ENCODE assay signal across 8 mouse cellular contexts in the genomic region with DNA sequence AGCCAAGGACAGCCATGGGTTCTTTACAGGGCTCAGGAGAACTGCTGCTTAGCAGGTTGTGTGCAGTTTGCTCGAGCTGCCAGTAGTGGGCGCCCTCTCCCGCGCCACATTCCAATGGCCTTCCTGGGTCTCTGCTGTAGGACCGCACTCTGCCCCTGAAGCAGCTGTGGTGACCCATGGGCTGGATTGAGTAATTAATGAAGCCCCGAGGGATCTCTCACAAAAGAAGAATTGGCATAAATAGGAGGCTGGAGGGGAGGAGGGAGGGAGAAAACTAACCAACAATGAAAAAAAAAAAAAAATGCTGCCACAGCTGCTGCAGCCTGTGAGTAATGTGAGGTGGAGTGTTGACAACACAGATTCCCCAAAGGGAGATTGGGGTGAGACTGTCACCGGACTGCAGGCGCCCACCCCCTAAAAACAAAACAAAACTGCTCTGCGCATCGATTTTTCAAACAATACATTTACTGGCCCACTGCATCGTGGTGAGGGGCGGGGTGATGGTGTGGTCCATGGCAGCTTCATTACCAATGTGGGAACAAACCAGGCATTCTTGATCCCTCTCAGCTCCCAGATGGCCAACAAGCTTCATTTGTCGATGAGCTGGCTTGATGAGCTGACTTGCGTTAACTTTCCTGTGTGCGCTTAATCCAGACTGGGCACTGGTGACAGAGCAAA. TPM values are rescaled to one million over a fixed set of nuclear protein-coding genes. Genes with fewer than 3 reads are reported as not detected.
DNase-seq lines count a peak whose midpoint lies in the region; ATAC-seq and TF ChIP-seq lines count a peak whose summit lies in the region.
"Had no signal": no experiment of that assay in that cellular context is flagged by ENCODE, and none has a peak within 500 bp of the region (broad histone marks: within the 10 kb centered on the region; RNA-seq: fewer than 3 reads in every experiment).

No protein-coding gene starts in this region.

- no peak for TF ChIP-seq POLR2A in testis, adult 2 months (IDR thresholded peaks at IDR 0.05; ENCODE audit: control insufficient read depth, low read depth, low read length)

- no peak overlapping the region for H3K9ac ChIP-seq in forebrain, postnatal 0 days
- H3K9ac ChIP-seq in hindbrain, postnatal 0 days (replicated peaks; ENCODE audit: low read length), result no peak overlapping the region
- no peak overlapping the region for H3K9ac ChIP-seq in midbrain, embryonic 11.5 days (ENCODE audit: low read length)
- H3K9ac ChIP-seq: lung, embryonic 15.5 days had no signal

- no peak overlapping the region for H3K4me3 ChIP-seq in forebrain, postnatal 0 days (ENCODE audit: low read depth, low read length)
- H3K4me3 ChIP-seq in hindbrain, postnatal 0 days (ENCODE audit: low read length), result no peak overlapping the region
- H3K4me3 ChIP-seq in midbrain, embryonic 11.5 days (ENCODE audit: low read depth, low read length), result no peak overlapping the region
- no peak overlapping the region for H3K4me3 ChIP-seq in testis, adult 2 months (ENCODE audit: control insufficient read depth, low read depth, low read length)
- H3K4me3 ChIP-seq: lung, embryonic 15.5 days had no signal

- ATAC-seq in forebrain, postnatal 0 days, result peak; percentile 63
- peak; percentile 74 for ATAC-seq in hindbrain, postnatal 0 days
- peak; percentile 82 for ATAC-seq in midbrain, embryonic 11.5 days (ENCODE audit: low FRiP score)

- H3K4me2 ChIP-seq in forebrain, postnatal 0 days (ENCODE audit: low read depth), result no peak overlapping the region
- H3K4me2 ChIP-seq in hindbrain, postnatal 0 days (ENCODE audit: low read depth, low read length), result no peak overlapping the region
- H3K4me2 ChIP-seq in midbrain, embryonic 11.5 days, result no peak overlapping the region
- H3K4me2 ChIP-seq: lung, embryonic 15.5 days had no signal

- no peaks in the 10 kb centered on the region for H3K27me3 ChIP-seq in forebrain, postnatal 0 days (ENCODE audit: insufficient read depth, low read length)
- no peaks in the 10 kb centered on the region for H3K27me3 ChIP-seq in hindbrain, postnatal 0 days (ENCODE audit: insufficient read depth, low read length)
- no peaks in the 10 kb centered on the region for H3K27me3 ChIP-seq in midbrain, embryonic 11.5 days (ENCODE audit: control insufficient read depth, insufficient read depth, low read length)
- no peaks in the 10 kb centered on the region for H3K27me3 ChIP-seq in testis, adult 2 months (ENCODE audit: control insufficient read depth, insufficient read depth, low read length)
- H3K27me3 ChIP-seq: lung, embryonic 15.5 days had no signal

- peak; percentile 14 for DNase-seq in urinary bladder, postnatal 14 days (ENCODE audit: low spot score)
- no peak for DNase-seq in urinary bladder, adult 18-20 months (ENCODE audit: low spot score in 2 of 2)
- DNase-seq in adrenal gland, postnatal 36 days, result peak; percentile 56 to 67
- DNase-seq in forebrain, postnatal 0 days, result peak; percentile 43
- peak; percentile 66 for DNase-seq in hindbrain, postnatal 0 days (ENCODE audit: low spot score)
- peak; percentile 96 for DNase-seq in midbrain, embryonic 11.5 days (ENCODE audit: low spot score, missing footprints)

- H3K9me3 ChIP-seq in forebrain, postnatal 0 days (ENCODE audit: low read length), result no peaks in the 10 kb centered on the region
- no peaks in the 10 kb centered on the region for H3K9me3 ChIP-seq in hindbrain, postnatal 0 days (ENCODE audit: low read length)
- H3K9me3 ChIP-seq in midbrain, embryonic 11.5 days (ENCODE audit: control insufficient read depth, low read length), result no peaks in the 10 kb centered on the region
- H3K9me3 ChIP-seq: lung, embryonic 15.5 days had no signal

- H3K27ac ChIP-seq in forebrain, postnatal 0 days (ENCODE audit: low read depth, low read length), result no peak overlapping the region
- no peak overlapping the region for H3K27ac ChIP-seq in hindbrain, postnatal 0 days
- H3K27ac ChIP-seq in midbrain, embryonic 11.5 days (ENCODE audit: low read depth, low read length), result no peak overlapping the region
- H3K27ac ChIP-seq in testis, adult 2 months (ENCODE audit: control insufficient read depth, insufficient read depth, low read depth, low read length), result no peak overlapping the region
- H3K27ac ChIP-seq: lung, embryonic 15.5 days had no signal

- no peaks in the 10 kb centered on the region for H3K36me3 ChIP-seq in forebrain, postnatal 0 days (ENCODE audit: insufficient read depth)
- H3K36me3 ChIP-seq in hindbrain, postnatal 0 days (ENCODE audit: insufficient read depth, low read length), result no peaks in the 10 kb centered on the region
- no peaks in the 10 kb centered on the region for H3K36me3 ChIP-seq in midbrain, embryonic 11.5 days (ENCODE audit: control insufficient read depth, insufficient read depth, low read length)
- H3K36me3 ChIP-seq in testis, adult 2 months (ENCODE audit: control insufficient read depth, insufficient read depth, low read length), result no peaks in the 10 kb centered on the region
- H3K36me3 ChIP-seq: lung, embryonic 15.5 days had no signal

- 35% methylated on average over 15 of the region's 15 CpGs for WGBS in forebrain, postnatal 0 days
- WGBS in hindbrain, postnatal 0 days, result 26% methylated on average over 15 of the region's 15 CpGs
- WGBS in midbrain, embryonic 11.5 days, result 47% methylated on average over 15 of the region's 15 CpGs

- peak; percentile 73 for TF ChIP-seq CTCF in forebrain, postnatal 0 days (IDR thresholded peaks at IDR 0.05; ENCODE audit: low read depth)
- peak; percentile 85 for TF ChIP-seq CTCF in hindbrain, postnatal 0 days (IDR thresholded peaks at IDR 0.05; ENCODE audit: low read depth)
- TF ChIP-seq CTCF in testis, adult 2 months (IDR thresholded peaks at IDR 0.05; ENCODE audit: control insufficient read depth, insufficient read depth, insufficient replicate concordance, low read depth, low read length), result peak; percentile 99

- no peaks in the 10 kb centered on the region for H3K4me1 ChIP-seq in forebrain, postnatal 0 days (ENCODE audit: insufficient read depth)
- no peaks in the 10 kb centered on the region for H3K4me1 ChIP-seq in hindbrain, postnatal 0 days (ENCODE audit: insufficient read depth, low read length)
- no peaks in the 10 kb centered on the region for H3K4me1 ChIP-seq in midbrain, embryonic 11.5 days (ENCODE audit: control insufficient read depth, insufficient read depth, low read length)
- H3K4me1 ChIP-seq in testis, adult 2 months (ENCODE audit: control insufficient read depth, insufficient read depth, low read length), result peaks cover 6% of the 10 kb centered on the region
- H3K4me1 ChIP-seq: lung, embryonic 15.5 days had no signal

RNA-seq across cellular contexts. Expression of a gene that starts 25.8 kb away (rescaled TPM):
- total RNA-seq in adrenal gland, postnatal 36 days (2021), result 100 to 1,000 TPM in 1 of 2 experiments, 10 to 100 TPM in 1; 98.9 to 111 TPM
- 43.5 and 48.2 TPM in 2 replicates for total RNA-seq in forebrain, postnatal 0 days (2014; rRNA removed)
- polyA plus RNA-seq in forebrain, postnatal 0 days (2015; fragmentation: Nextera tagmentation; extraction: Ambion mirVana), result 61.9 and 75.8 TPM in 2 replicates
- total RNA-seq in hindbrain, postnatal 0 days (2014; rRNA removed), result 52.4 and 79.0 TPM in 2 replicates
- polyA plus RNA-seq in hindbrain, postnatal 0 days (2015; fragmentation: Nextera tagmentation; extraction: Ambion mirVana), result 81.5 and 86.6 TPM in 2 replicates
- polyA plus RNA-seq in midbrain, embryonic 11.5 days (2014; fragmentation: Nextera tagmentation; extraction: Ambion mirVana), result 43.1 and 45.0 TPM in 2 replicates
- polyA plus RNA-seq in testis, adult 2 months (2012; rRNA removed), result 24.4 and 31.2 TPM in 2 replicates

RNA-seq across cellular contexts. Expression of a gene that starts 46.8 kb away (rescaled TPM):
- total RNA-seq in adrenal gland, postnatal 36 days (2021), result not detected
- total RNA-seq in forebrain, postnatal 0 days (2014; rRNA removed), result not detected in 2 replicates
- 0.09 and 0.30 TPM in 2 replicates for polyA plus RNA-seq in forebrain, postnatal 0 days (2015; fragmentation: Nextera tagmentation; extraction: Ambion mirVana)
- 0.10 TPM in 1 of 2 replicates, not detected in the other for total RNA-seq in hindbrain, postnatal 0 days (2014; rRNA removed)
- polyA plus RNA-seq in hindbrain, postnatal 0 days (2015; fragmentation: Nextera tagmentation; extraction: Ambion mirVana), result 0.16 and 0.20 TPM in 2 replicates
- not detected in 2 replicates for polyA plus RNA-seq in midbrain, embryonic 11.5 days (2014; fragmentation: Nextera tagmentation; extraction: Ambion mirVana)
- 375 and 376 TPM in 2 replicates for polyA plus RNA-seq in testis, adult 2 months (2012; rRNA removed)
- polyA plus RNA-seq: lung, embryonic 15.5 days had no signal

Comparison
In these comparisons a context has a peak if more than half of its experiments do, and no peak if none do; other contexts are left out.
1. DNase-seq: peak in urinary bladder, postnatal 14 days (single experiment), adrenal gland, postnatal 36 days (2 of 2), forebrain, postnatal 0 days (single experiment), hindbrain, postnatal 0 days (single experiment) and midbrain, embryonic 11.5 days (single experiment); none in urinary bladder, adult 18-20 months (0 of 2).
2. RNA of a gene that starts 46.8 kb away (polyA plus RNA-seq): 375 to 376 TPM in testis, adult 2 months; 0.09 to 0.30 TPM in forebrain, postnatal 0 days, 0.16 to 0.20 TPM in hindbrain, postnatal 0 days and not detected in midbrain, embryonic 11.5 days; every median in the first group is over 100 times any median in the second.
3. Peak in every context shown above with its lines, with median percentiles within 50 percentile points of each other: ATAC-seq and CTCF ChIP-seq.